Mouse (Mus musculus) heart, embryonic 11.5 days (tissue): Measurements from ENCODE around the gene Stk25. TPM values are rescaled to one million over a fixed set of nuclear protein-coding genes. Genes with fewer than 3 reads are reported as not detected.
A peak's percentile ranks its signal among the peaks of the same experiment; 100 is the strongest.
"Not testable (repeated sequence)": the region's sequence is repeated elsewhere in the genome, so short reads cannot be mapped to it uniquely, and the experiment has no call there.

Source experiments
- ATAC-seq: fragments of 200-750 bp; cut with Nextera tagmentation; replicated peaks from 2 replicates; pipeline ENCODE4 v1.8.0; 2017; ENCODE audit warnings: moderate library complexity; ENCODE audit not compliant: insufficient number of reproducible peaks, low FRiP score, low TSS enrichment
- H3K27ac ChIP-seq: fragments of 300-500 bp; sonication (generic); 2 replicates; pipeline ENCODE4 v1.5.1; 2014; ENCODE audit warnings: mild to moderate bottlenecking, low read depth, low read length
- H3K27me3 ChIP-seq: fragments of 300-500 bp; sonication (generic); 2 replicates; pipeline ENCODE4 v1.6.1; 2014; ENCODE audit warnings: mild to moderate bottlenecking, low read length, mixed read lengths; ENCODE audit not compliant: control insufficient read depth, insufficient read depth
- H3K36me3 ChIP-seq: fragments of 300-500 bp; sonication (generic); 2 replicates; pipeline ENCODE4 v1.6.1; 2014; ENCODE audit warnings: mild to moderate bottlenecking, low read length, moderate library complexity, mixed read lengths; ENCODE audit not compliant: control insufficient read depth, insufficient read depth
- H3K4me1 ChIP-seq: fragments of 300-500 bp; sonication (generic); 2 replicates; pipeline ENCODE4 v1.6.1; 2014; ENCODE audit warnings: low read length; ENCODE audit not compliant: control insufficient read depth, insufficient read depth
- H3K4me2 ChIP-seq: fragments of 300-500 bp; sonication (generic); 2 replicates; pipeline ENCODE4 v1.6.1; 2014; ENCODE audit warnings: mild to moderate bottlenecking, moderate library complexity
- H3K4me3 ChIP-seq: fragments of 300-500 bp; sonication (generic); 2 replicates; pipeline ENCODE4 v1.5.1; 2014; ENCODE audit warnings: low read depth, low read length
- H3K9ac ChIP-seq: fragments of 300-500 bp; sonication (generic); 2 replicates; pipeline ENCODE4 v1.6.1; 2014; ENCODE audit warnings: mild to moderate bottlenecking, low read depth, low read length, moderate library complexity
- H3K9me3 ChIP-seq: fragments of 300-500 bp; sonication (generic); replicated peaks from 2 replicates; pipeline ENCODE4 v1.6.1; 2016; ENCODE audit warnings: low read length; ENCODE audit not compliant: control insufficient read depth
- WGBS: fragments of 180-500 bp; shearing (Covaris S2); extraction: QIAGEN DNeasy Blood & Tissue Kit; methylation state at CpG from one replicate; pipeline ENCODE4 v1.1.7; 2014; ENCODE audit not compliant: insufficient replicate concordance; 5-methylcytosine and 5-hydroxymethylcytosine counted together
- polyA plus RNA-seq: library from polyadenylated mRNA; unstranded; fragments of >200 nt; fragmentation: Nextera tagmentation; extraction: Ambion mirVana; gene quantifications from 2 replicates; pipeline ENCODE4 v1.2.1, GENCODE M21; 2014

The Stk25 gene
- polyA plus RNA-seq, result 144 and 152 TPM in 2 replicates

DNA sequence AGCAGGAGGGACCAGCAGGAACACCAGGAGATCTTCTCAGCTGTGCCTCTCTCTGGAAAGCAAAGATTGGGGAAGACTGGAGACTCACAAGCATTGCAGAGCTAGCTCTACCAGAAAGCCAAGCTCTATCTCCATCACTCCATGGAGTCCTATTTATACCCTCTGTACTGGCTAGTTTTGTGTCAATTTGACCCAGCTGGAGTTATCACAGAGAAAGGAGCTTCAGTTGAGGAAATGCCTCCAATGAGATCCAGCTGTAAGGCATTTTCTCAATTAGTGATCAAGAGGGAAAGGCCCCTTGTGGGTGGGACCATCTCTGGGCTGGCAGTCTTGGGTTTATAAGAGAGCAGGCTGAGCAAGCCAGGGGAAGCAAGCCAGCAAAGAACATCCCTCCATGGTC lies at the start of gene Stk25:
TSS of gene Stk25 (minus strand) at position 101 of the 400 bp plus-strand sequence.
- not testable (repeated sequence) for H3K36me3 ChIP-seq, H3K9ac ChIP-seq, H3K27ac ChIP-seq, H3K4me1 ChIP-seq, H3K4me2 ChIP-seq, H3K9me3 ChIP-seq, H3K4me3 ChIP-seq, ATAC-seq, H3K27me3 ChIP-seq

DNA sequence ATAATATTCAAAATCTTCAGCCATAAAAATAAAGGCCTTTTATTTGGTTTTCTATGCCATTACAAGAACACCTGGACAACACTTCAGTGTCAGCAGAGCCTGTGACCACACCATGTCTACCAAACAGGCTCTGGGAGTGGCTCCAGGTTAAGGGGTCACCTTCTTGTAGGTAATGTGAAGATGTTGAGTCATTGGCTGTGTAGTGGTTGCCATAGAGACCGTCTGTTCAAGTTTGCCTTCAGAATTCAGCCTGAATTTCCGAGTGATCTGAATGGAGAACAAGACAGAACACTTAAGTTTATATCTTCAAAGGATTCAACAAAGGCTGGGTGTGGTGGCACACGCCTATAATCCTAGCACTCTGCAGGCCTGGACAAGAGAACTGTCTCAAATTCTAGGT lies 46.9 kb upstream of the Stk25 start:
- H3K27ac ChIP-seq, result no peak overlapping the region
- H3K9ac ChIP-seq, result no peak overlapping the region
- no peaks in the 10 kb centered on the region for H3K27me3 ChIP-seq
- no peak for ATAC-seq
- H3K4me2 ChIP-seq, result no peak overlapping the region
- H3K9me3 ChIP-seq, result no peaks in the 10 kb centered on the region
- H3K36me3 ChIP-seq, result no peaks in the 10 kb centered on the region
- whole genome bisulfite sequencing, result 78% methylated on average over 3 of the region's 3 CpGs
- no peak overlapping the region for H3K4me3 ChIP-seq
- no peaks in the 10 kb centered on the region for H3K4me1 ChIP-seq

DNA sequence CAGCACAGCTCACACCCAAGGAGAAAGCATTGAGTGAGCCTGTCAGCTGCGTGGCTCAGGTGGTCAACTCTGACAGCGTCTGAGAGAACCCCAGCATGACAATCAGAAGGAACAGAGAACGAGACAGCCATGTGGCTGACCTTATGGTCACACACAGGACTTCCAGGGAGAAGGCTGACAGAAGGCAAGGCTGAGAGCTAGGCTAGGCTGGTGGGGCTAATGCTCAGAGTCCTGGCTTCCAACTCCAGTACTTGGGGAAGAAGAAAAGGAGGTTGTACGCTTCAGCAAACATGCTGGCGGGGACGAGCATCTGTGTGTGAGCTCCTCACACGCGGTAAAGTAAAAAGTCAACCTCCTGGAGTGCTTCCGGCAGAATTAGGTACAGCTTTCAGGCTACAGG lies 45.9 kb upstream of the Stk25 start:
- Histone ChIP-seq H3K27me3 (no peaks in the 10 kb centered on the region), H3K9me3 (no peaks in the 10 kb centered on the region), H3K4me3 (no peak overlapping the region), H3K36me3 (no peaks in the 10 kb centered on the region), H3K4me2 (no peak overlapping the region), H3K9ac (no peak overlapping the region), H3K27ac (no peak overlapping the region), H3K4me1 (no peaks in the 10 kb centered on the region)
- no peak for ATAC-seq
- 88% methylated on average over 9 of the region's 9 CpGs for WGBS

DNA sequence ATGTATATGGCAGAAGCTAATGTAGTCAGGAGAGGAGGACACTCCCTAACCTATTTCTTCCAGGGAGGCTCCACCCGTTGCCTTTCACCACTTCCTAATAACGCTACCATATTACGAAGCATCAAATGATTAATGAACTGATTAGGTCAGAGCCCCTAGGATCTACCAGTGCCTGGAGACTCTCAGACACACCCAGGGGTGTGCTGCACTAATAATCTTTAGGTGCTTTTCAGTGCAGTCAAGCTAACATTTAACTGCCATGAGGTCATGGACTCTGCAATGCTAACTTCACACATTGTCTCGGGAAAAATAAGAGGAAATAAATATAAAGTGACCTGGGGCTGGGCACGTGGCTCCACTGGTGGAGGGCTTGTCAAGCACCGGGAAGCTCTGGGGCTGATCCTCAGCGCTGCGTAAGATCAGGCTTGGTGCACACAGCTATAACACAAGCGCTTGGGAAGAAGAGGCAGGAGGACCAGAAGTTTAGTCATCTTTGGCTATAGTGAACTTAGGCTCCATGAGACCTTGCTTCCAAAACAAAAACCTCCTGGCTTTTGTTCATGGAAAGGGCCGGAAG lies 45.1 kb upstream of the Stk25 start:
- H3K4me1 ChIP-seq, result no peaks in the 10 kb centered on the region
- no peaks in the 10 kb centered on the region for H3K27me3 ChIP-seq
- no peaks in the 10 kb centered on the region for H3K36me3 ChIP-seq
- ATAC-seq, result no peak
- no peak overlapping the region for H3K9ac ChIP-seq
- no peaks in the 10 kb centered on the region for H3K9me3 ChIP-seq
- H3K4me2 ChIP-seq, result no peak overlapping the region
- WGBS, result 89% methylated on average over 10 of the region's 10 CpGs
- H3K4me3 ChIP-seq, result no peak overlapping the region
- H3K27ac ChIP-seq, result no peak overlapping the region

DNA sequence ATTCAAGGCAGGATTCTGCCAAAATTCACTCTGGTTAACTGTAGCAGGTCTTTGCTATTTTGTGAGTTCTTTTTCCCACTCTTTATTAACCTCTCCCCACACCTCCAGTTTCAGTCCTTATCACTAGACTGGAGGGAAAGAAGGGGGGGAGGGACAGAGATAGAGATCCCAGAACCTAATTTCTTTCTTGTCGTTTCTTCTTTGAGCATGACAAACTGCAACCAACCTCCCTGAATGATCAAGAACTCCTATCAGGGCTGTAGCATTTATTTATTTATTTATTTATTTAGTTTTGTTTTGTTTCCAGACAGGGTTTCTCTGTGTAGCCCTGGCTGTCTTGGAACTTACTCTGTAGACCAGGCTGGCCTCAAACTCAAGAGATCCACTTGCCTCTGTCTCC lies 43.6 kb upstream of the Stk25 start:
- H3K9ac ChIP-seq, result no peak overlapping the region
- ATAC-seq, result no peak
- no peak overlapping the region for H3K4me3 ChIP-seq
- H3K27me3 ChIP-seq, result no peaks in the 10 kb centered on the region
- no peak overlapping the region for H3K27ac ChIP-seq
- H3K9me3 ChIP-seq, result no peaks in the 10 kb centered on the region
- H3K4me1 ChIP-seq, result peaks cover 8% of the 10 kb centered on the region
- WGBS, result 55% methylated on average over 1 of the region's 1 CpGs
- H3K36me3 ChIP-seq, result no peaks in the 10 kb centered on the region
- H3K4me2 ChIP-seq, result no peak overlapping the region

DNA sequence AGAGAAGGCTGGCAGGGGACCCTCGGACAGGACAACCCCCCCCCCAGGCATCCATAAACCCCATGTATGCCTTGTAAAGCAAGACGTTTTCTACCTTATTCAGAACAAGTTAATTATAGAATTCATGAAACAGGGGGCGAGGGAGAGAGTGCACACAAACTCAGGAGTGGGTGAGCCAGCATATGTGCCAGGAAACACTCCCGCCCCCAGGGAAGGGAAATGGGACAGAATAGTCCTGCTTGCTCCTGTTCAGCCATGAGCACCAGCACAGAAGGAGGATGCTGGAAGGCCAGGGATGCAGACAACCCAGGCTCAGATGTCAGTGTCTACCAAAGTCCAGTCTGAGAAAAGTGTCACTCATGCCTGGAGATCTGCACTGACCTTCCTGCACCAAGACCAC lies 40.7 kb upstream of the Stk25 start:
- WGBS, result 79% methylated on average over 4 of the region's 4 CpGs
- no peak overlapping the region for H3K4me2 ChIP-seq

DNA sequence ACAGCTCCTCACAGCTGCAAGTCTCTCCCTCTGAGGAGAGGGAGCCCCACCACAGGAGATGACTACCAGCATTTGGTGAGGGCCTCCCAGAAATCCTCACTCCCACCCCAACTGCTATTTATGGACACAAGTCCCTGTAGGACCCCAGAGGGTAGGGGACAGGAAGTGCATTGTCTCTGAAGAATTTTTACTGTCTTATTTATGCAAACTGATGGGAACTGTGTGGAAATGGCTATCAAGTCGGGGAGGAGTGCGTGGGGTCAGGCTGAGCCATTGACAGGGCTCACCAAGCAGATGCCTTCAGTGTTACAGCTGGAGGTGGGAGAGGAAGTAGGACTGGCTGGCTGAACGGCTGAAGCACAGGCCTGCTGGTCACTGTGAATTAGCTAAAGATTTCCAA lies 38.9 kb upstream of the Stk25 start:
- WGBS, result 41% methylated on average over 3 of the region's 3 CpGs
- H3K9ac ChIP-seq, result 0 out of 2 replicates have a peak overlapping the region, but pooled peaks have one; percentile 28
- no peak for ATAC-seq
- H3K36me3 ChIP-seq, result no peaks in the 10 kb centered on the region
- no peaks in the 10 kb centered on the region for H3K27me3 ChIP-seq
- H3K4me2 ChIP-seq, result no peak overlapping the region
- peak overlapping the region; percentile 65; the same call in 1 of the 2 replicates for H3K27ac ChIP-seq
- peaks cover 16% of the 10 kb centered on the region for H3K4me1 ChIP-seq
- no peaks in the 10 kb centered on the region for H3K9me3 ChIP-seq
- no peak overlapping the region for H3K4me3 ChIP-seq

More for the DNA sequence above, 40.7 kb upstream of the Stk25 start:
- no peaks in the 10 kb centered on the region for H3K27me3 ChIP-seq
- H3K4me3 ChIP-seq, result no peak overlapping the region
- no peaks in the 10 kb centered on the region for H3K9me3 ChIP-seq
- peaks cover 16% of the 10 kb centered on the region for H3K4me1 ChIP-seq
- no peaks in the 10 kb centered on the region for H3K36me3 ChIP-seq
- no peak overlapping the region for H3K27ac ChIP-seq
- no peak for ATAC-seq
- H3K9ac ChIP-seq, result no peak overlapping the region

DNA sequence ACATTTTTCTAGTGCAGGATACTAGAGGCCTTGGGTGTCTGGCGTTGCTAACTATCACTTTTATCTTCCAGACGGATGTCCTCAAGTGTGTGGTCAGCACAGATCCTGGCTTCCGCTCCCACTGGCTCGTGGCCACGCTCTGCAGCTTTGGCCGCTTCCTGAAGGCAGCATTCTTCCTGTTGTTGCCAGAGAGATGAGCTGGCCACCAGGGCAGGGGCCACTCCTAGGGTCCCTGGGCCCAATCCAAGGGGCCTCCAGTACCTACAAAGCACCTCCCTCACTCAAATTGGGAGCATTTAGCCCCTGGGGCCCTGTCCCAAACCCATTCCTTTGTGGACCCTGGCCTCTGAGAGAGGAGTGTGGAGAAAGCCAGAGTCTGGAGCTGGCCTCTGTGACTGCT lies 36.5 kb upstream of the Stk25 start:
- WGBS, result 53% methylated on average over 6 of the region's 6 CpGs
- Histone ChIP-seq H3K36me3 (peaks cover 2% of the 10 kb centered on the region; the same call in 1 of the 2 replicates), H3K4me2 (no peak overlapping the region), H3K9ac (no peak overlapping the region), H3K27ac (no peak overlapping the region), H3K4me3 (no peak overlapping the region), H3K4me1 (peaks cover 16% of the 10 kb centered on the region), H3K9me3 (no peaks in the 10 kb centered on the region), H3K27me3 (no peaks in the 10 kb centered on the region)
- no peak for ATAC-seq

DNA sequence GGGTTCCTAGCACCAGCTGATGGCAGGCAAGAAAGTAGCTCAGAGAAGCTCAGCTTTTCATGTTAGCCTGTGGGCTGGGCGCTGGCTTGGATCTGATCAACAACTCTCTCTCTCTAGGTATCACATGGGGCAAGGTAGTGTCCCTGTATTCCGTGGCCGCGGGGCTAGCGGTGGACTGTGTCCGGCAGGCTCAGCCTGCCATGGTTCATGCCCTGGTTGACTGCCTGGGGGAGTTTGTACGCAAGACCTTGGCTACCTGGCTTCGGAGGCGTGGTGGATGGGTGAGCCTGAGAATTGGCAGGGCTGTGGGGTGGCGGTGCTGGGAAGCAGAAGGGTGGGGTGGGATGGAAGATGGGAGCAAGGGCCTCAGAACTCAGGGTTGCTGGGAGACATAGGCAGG lies 35.5 kb upstream of the Stk25 start:
- WGBS, result 92% methylated on average over 10 of the region's 10 CpGs
- peaks cover 17% of the 10 kb centered on the region for H3K4me1 ChIP-seq
- no peaks in the 10 kb centered on the region for H3K9me3 ChIP-seq
- H3K27me3 ChIP-seq, result no peaks in the 10 kb centered on the region
- ATAC-seq, result no peak
- no peak overlapping the region for H3K9ac ChIP-seq
- no peak overlapping the region for H3K27ac ChIP-seq
- no peak overlapping the region for H3K4me2 ChIP-seq
- peaks cover 2% of the 10 kb centered on the region; the same call in 1 of the 2 replicates for H3K36me3 ChIP-seq
- no peak overlapping the region for H3K4me3 ChIP-seq
